Mouse (Mus musculus): ENCODE data around the gene Vmn2r124.
"Not testable (repeated sequence)": the region's sequence is repeated elsewhere in the genome, so short reads cannot be mapped to it uniquely, and the experiment has no call there.

Vmn2r124 gene

DNA sequence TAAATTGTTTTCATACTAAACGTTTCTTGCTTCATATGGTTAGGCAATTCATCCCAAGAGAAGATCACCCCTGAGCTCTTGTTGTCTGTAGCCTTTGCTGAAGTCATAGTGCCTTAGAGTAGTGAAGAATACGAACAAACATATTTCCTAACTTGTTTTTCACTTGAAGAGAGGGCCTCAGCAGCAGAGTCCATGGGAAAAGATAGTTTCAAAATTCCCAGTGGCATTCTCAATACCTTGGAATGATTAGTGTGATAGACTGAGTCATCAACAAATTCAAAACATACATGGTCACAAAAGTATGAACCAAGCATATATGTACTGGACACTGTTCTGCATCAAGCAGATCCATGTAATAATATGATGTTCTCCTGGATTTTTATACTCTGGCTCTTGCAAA lies at the start of gene Vmn2r124:
TSS of gene Vmn2r124 (plus strand) at position 301 of the 400 bp plus-strand sequence.
- no peak for DNase-seq (ENCODE audit: low spot score)

GRCm38 (mm10) chr17:18004752-18005151 lies 44.5 kb upstream of the Vmn2r124 start:
- DNase-seq (ENCODE audit: low spot score): no peak

DNA sequence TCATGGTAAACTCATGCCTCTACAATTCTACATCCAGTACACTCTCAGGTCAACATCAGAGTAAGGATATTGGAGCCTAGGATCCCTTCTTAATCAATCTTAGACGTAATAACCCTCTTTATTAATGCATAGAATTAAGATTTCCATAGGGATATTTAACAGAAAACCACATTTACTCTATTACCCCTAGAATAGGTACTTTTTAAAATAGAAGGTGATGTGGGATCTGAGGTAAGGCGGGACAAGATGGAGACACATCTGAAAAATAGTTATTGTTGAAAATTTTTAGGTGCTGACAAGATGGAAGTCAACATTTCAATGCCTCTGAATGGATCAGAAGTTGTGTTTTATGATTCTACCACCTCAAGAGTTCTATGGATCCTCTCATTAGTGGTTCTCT lies 27.8 kb upstream of the Vmn2r124 start, which contains the start of gene Fpr-rs4:
TSS of gene Fpr-rs4 (plus strand) at position 301 of the 400 bp plus-strand sequence.
- DNase-seq (ENCODE audit: low spot score): no peak

DNA sequence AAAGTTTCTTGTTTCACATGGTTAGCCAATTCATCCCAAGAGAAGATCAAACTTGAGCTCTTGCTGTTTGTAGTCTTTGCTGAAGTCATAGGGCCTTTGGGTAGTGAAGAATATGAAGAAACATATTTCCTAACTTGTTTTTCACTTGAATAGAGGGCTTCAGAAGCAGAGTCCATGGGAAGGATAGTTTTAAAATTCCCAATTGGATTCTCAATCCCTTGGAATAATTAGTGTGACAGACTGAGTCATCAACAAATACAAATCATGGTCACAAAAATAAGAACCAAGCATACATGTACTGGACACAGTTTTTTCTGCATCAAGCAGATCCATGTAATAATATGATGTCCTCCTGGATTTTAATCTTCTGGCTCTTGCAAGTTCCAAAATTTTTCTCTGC lies 35.5 kb downstream of the Vmn2r124 start, which contains the start of gene Vmn2r91:
TSS of gene Vmn2r91 (plus strand) at position 301 of the 400 bp plus-strand sequence.
- DNase-seq (ENCODE audit: low spot score): not testable (repeated sequence)

DNA sequence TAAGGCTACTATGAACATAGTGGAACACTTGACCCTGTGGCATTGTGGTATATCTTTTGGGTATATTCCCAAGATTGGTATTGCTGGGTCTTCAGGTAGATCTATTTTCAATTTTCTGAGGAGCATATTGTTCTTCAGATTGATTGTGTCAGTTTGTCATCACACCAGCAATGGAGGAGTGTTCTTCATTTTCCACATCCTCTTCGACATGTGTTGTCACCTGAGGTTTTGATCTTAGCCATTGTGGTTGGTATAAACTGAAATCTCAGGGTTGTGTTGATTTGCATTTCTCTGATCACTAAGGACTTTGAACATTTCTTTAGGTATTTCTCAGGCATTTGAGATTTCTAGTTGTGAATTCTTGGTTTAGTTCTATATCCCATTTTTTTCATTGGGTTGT lies 46.4 kb downstream of the Vmn2r124 start:
- not testable (repeated sequence) for DNase-seq (ENCODE audit: low spot score)

DNA sequence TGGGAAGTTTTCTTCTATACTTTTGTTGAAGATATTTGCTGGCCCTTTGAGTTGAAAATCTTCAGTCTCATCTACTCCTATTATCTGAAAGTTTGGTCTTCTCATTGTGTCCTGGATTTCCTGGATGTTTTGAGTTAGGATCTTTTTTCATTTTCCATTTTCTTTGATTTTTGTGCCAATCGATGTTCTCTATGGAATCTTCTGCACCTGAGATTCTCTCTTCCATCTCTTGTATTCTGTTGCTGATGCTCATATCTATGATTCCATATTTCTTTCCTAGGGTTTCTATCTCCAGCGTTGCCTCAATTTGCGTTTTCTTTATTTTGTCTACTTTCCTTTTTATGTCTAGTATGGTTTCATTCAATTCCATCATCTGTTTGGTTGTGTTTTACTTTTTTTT lies 53.0 kb downstream of the Vmn2r124 start:
- DNase-seq (ENCODE audit: low spot score): not testable (repeated sequence)

Measured in testis, postnatal 14 days (tissue).